Mouse (Mus musculus) heart, embryonic 14.5 days (tissue): Measurements from ENCODE around the gene Ryr1. TPM values are rescaled to one million over a fixed set of nuclear protein-coding genes. Genes with fewer than 3 reads are reported as not detected.

Experiments used
- ATAC-seq: fragments of 200-750 bp; cut with Nextera tagmentation; 2 replicates; pipeline ENCODE4 v1.8.0; 2017; ENCODE audit warnings: low read depth, moderate TSS enrichment; ENCODE audit not compliant: insufficient number of reproducible peaks, insufficient read depth, low FRiP score
- H3K27ac ChIP-seq, 2 experiments: fragments of 200-500 bp in 1 of 2; fragments of 300-500 bp in 1 of 2; sonication (generic) in 1 of 2; replicated peaks in 1 of 2; 2 replicates each; pipeline ENCODE4 v1.5.1; 2012 to 2014; ENCODE audit warnings: low read depth in 2 of 2, low read length in 2 of 2, control low read depth in 1 of 2, mild to moderate bottlenecking in 1 of 2, mixed read lengths in 1 of 2; ENCODE audit not compliant: control insufficient read depth in 1 of 2, insufficient read depth in 1 of 2
- H3K27me3 ChIP-seq: fragments of 300-500 bp; sonication (generic); 2 replicates; pipeline ENCODE4 v1.6.1; 2014; ENCODE audit warnings: mild to moderate bottlenecking, low read length, control low read depth; ENCODE audit not compliant: control insufficient read depth, insufficient read depth
- H3K36me3 ChIP-seq: fragments of 300-500 bp; sonication (generic); 2 replicates; pipeline ENCODE4 v1.6.1; 2014; ENCODE audit warnings: mild to moderate bottlenecking, control low read depth, low read length, mixed read lengths; ENCODE audit not compliant: control insufficient read depth, insufficient read depth
- H3K4me1 ChIP-seq, 2 experiments: fragments of 200-500 bp in 1 of 2; fragments of 300-500 bp in 1 of 2; sonication (generic) in 1 of 2; 2 replicates each; pipeline ENCODE4 v1.6.1; 2012 to 2014; ENCODE audit warnings: low read length in 2 of 2, control low read depth in 1 of 2, mixed read lengths in 1 of 2; ENCODE audit not compliant: control insufficient read depth in 2 of 2, insufficient read depth in 2 of 2
- H3K4me2 ChIP-seq: fragments of 300-500 bp; sonication (generic); 2 replicates; pipeline ENCODE4 v1.6.1; 2014; ENCODE audit warnings: mild to moderate bottlenecking, low read length
- H3K4me3 ChIP-seq, 2 experiments: fragments of 200-500 bp in 1 of 2; fragments of 300-500 bp in 1 of 2; sonication (generic) in 1 of 2; 2 replicates each; pipeline ENCODE4 v1.5.1; 2012 to 2014; ENCODE audit warnings: low read length in 2 of 2, mild to moderate bottlenecking in 2 of 2, control low read depth in 1 of 2, low read depth in 1 of 2, moderate library complexity in 1 of 2; ENCODE audit not compliant: control insufficient read depth in 1 of 2, insufficient read depth in 1 of 2
- H3K9ac ChIP-seq: fragments of 300-500 bp; sonication (generic); 2 replicates; pipeline ENCODE4 v1.6.1; 2014; ENCODE audit warnings: mild to moderate bottlenecking, low read length
- H3K9me3 ChIP-seq: fragments of 300-500 bp; sonication (generic); 2 replicates; pipeline ENCODE4 v1.6.1; 2016; ENCODE audit warnings: low read length, control low read depth; ENCODE audit not compliant: control insufficient read depth
- WGBS: fragments of 180-500 bp; shearing (Covaris S2); extraction: QIAGEN DNeasy Blood & Tissue Kit; methylation state at CpG from one replicate; pipeline ENCODE4 v1.1.7; 2014; 5-methylcytosine and 5-hydroxymethylcytosine counted together
- polyA plus RNA-seq: library from polyadenylated mRNA; unstranded; fragments of >200 nt; fragmentation: Nextera tagmentation; extraction: Ambion mirVana; gene quantifications from 2 replicates; pipeline ENCODE4 v1.2.1, GENCODE M21; 2014

Gene Ryr1
- polyA plus RNA-seq, 1 experiment from 2014 or later, result 0.08 TPM

GRCm38 (mm10) chr7:28981651-28982273, 143.2 kb downstream of the Ryr1 start, which contains the start of the genes Eif3k and Map4k1:
TSS of gene Eif3k (minus strand) at chr7:28981864.
TSS of gene Map4k1 (plus strand) at chr7:28982050.
- Histone ChIP-seq H3K9ac (peak within 1 kb of the TSS; percentile 87), H3K27ac (peak within 1 kb of the TSS; percentile 76 to 86), H3K4me1 (peaks cover 14% of the 10 kb centered on the region in 2 experiments), H3K9me3 (no peaks in the 10 kb centered on the region), H3K36me3 (peaks cover 32% of the 10 kb centered on the region), H3K4me3 (peak within 1 kb of the TSS; percentile 66 to 80), H3K27me3 (no peaks in the 10 kb centered on the region), H3K4me2 (peak within 1 kb of the TSS; percentile 93)
- peak; percentile 94 for ATAC-seq
- under 1% methylated on average over 36 of the region's 36 CpGs for WGBS

DNA sequence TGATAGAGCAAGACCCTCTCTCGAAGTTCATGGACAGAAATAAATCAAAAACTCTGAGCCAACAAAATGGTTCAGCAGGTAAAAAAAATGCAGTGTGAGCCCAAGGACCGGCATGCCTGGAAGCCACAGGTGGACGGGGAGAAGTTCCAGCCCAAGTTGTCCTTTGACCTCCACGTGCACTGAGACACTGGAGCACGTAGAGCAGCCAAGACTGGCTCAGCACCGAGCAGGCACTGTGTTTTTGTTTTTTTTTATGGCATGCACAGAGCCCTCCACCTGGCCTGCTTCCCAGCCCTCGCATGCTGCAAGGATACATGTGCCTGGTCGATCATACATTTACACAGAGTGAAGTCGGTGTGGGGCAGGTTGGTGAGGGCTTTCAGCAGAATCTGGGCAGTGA, 147.4 kb downstream of the Ryr1 start:
- Histone ChIP-seq H3K27ac (no peak overlapping the region), H3K4me2 (no peak overlapping the region), H3K36me3 (peaks cover 67% of the 10 kb centered on the region)

DNA sequence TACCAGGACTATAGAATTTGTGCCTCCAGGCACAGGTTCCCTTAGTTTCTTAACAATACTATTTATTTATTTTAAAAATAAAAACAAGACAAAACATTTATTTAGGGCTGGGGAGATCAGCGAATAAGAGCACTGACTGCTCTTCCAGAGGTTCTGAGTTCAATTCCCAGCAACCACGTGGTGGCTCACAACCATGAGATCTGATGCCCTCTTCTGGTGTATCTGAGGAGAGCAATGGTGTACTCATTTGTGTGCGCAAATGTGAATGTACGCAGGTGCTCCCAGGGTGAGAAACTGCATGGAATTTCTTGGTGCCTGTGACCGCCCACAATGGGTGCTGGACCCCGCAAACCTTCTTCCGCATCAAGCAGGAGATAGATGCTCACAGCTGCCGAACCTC, 152.0 kb downstream of the Ryr1 start:
- H3K9me3 ChIP-seq, result no peaks in the 10 kb centered on the region
- H3K4me1 ChIP-seq, result peaks cover 18 to 25% of the 10 kb centered on the region in 2 experiments
- H3K4me2 ChIP-seq, result no peak overlapping the region
- H3K4me3 ChIP-seq, result no peak overlapping the region
- H3K27me3 ChIP-seq, result no peaks in the 10 kb centered on the region
- WGBS, result 86% methylated on average over 8 of the region's 8 CpGs
- peak overlapping the region in 1 of 2 experiments; percentile 79; a peak in 2 of 4 replicates for H3K27ac ChIP-seq
- no peak for ATAC-seq
- no peak overlapping the region for H3K9ac ChIP-seq
- H3K36me3 ChIP-seq, result peaks cover 70% of the 10 kb centered on the region

More for the DNA sequence above, 147.4 kb downstream of the Ryr1 start:
- no peak overlapping the region for H3K9ac ChIP-seq
- no peak for ATAC-seq
- H3K4me1 ChIP-seq, result peaks cover 8 to 13% of the 10 kb centered on the region in 2 experiments
- H3K9me3 ChIP-seq, result no peaks in the 10 kb centered on the region
- H3K27me3 ChIP-seq, result no peaks in the 10 kb centered on the region
- WGBS, result 83% methylated on average over 9 of the region's 9 CpGs
- no peak overlapping the region for H3K4me3 ChIP-seq

- no peak for ATAC-seq
- WGBS, result 72% methylated on average over 8 of the region's 8 CpGs
Observed at GRCm38 (mm10) chr7:28972542-28972985, 152.4 kb downstream of the Ryr1 start.

DNA sequence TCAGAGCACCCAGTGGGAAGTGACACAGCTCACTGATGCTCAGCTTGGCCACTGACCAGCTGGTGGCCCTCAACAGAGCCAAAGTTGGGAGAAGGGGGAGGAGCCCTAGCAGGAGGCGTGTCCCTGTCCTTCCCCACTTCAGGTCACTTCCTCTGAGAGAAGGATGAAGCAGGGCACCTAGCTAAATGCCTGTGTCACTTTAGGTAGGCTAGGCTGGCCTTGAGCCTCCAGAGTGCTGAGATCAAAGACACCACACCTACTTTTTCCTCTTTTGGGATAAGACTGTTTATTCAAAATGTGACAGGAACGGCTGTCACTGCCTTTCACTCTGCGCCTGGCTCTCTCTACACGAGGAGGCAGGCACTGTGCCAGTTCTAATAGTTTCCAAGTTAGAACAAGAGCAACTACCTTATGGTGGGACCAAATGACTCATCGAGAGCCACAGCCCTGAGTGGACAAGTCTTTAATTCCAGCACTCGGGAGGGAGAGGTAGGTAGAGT, 153.2 kb downstream of the Ryr1 start:
- H3K27ac ChIP-seq, result peak overlapping the region; percentile 79
- H3K27me3 ChIP-seq, result no peaks in the 10 kb centered on the region
- H3K9ac ChIP-seq, result no peak overlapping the region
- no peak overlapping the region for H3K4me3 ChIP-seq
- peak; percentile 59 for ATAC-seq
- WGBS, result 25% methylated on average over 6 of the region's 6 CpGs
- H3K36me3 ChIP-seq, result peaks cover 58% of the 10 kb centered on the region
- H3K4me1 ChIP-seq, result peaks cover 20 to 25% of the 10 kb centered on the region in 2 experiments
- H3K4me2 ChIP-seq, result 0 out of 2 replicates have a peak overlapping the region, but pooled peaks have one; percentile 2
- H3K9me3 ChIP-seq, result no peaks in the 10 kb centered on the region

More at GRCm38 (mm10) chr7:28972542-28972985, 152.4 kb downstream of the Ryr1 start:
- no peaks in the 10 kb centered on the region for H3K27me3 ChIP-seq
- H3K4me2 ChIP-seq, result no peak overlapping the region
- H3K4me1 ChIP-seq, result peaks cover 18 to 25% of the 10 kb centered on the region in 2 experiments
- H3K9ac ChIP-seq, result peak overlapping the region; percentile 2; the same call in 1 of the 2 replicates
- H3K36me3 ChIP-seq, result peaks cover 65% of the 10 kb centered on the region
- no peak overlapping the region for H3K4me3 ChIP-seq
- H3K27ac ChIP-seq, result peak overlapping the region; percentile 79
- H3K9me3 ChIP-seq, result no peaks in the 10 kb centered on the region

GRCm38 (mm10) chr7:28971029-28971428, 153.9 kb downstream of the Ryr1 start:
- peak overlapping the region in 1 of 2 experiments; percentile 79; a peak in 2 of 4 replicates for H3K27ac ChIP-seq
- no peaks in the 10 kb centered on the region for H3K9me3 ChIP-seq
- no peak overlapping the region for H3K4me3 ChIP-seq
- H3K4me2 ChIP-seq, result no peak overlapping the region
- no peak for ATAC-seq
- H3K36me3 ChIP-seq, result peaks cover 50% of the 10 kb centered on the region
- no peaks in the 10 kb centered on the region for H3K27me3 ChIP-seq
- no peak overlapping the region for H3K9ac ChIP-seq
- H3K4me1 ChIP-seq, result peaks cover 20 to 25% of the 10 kb centered on the region in 2 experiments
- WGBS, result 86% methylated on average over 7 of the region's 7 CpGs

DNA sequence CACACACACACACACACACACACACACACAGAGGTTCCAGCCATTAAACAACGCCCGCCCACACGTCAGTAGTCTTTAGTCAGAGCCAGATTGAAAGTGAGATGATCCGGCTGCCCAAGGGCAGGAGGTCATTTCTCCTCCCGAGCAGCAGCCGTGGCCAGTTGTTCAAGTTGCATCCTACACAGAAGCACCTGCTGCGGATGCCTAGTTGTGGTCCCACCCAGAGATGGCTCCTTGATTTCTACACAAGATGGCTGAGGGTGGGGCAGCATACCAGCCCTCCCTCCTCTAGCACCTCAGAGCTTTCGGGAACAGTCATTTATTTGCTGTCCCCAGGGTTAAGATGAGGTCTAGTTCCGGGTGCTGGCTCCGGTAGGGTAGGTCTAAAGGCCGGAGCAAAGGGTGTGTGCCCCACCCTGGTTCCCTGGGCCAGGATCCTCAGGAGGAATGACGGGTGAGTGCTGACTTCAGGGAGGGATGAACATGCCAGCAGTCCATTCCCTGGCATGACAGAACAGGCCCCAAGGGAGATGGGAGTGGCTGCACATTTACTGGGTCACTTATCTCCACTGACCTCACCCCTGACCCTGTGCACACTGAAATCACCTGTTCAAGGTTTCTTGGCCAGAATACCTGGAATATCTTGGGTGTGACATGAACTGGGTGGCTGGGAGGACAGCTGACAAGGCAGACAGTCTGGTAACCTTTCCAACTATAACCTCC, 155.1 kb downstream of the Ryr1 start:
- 60% methylated on average over 12 of the region's 12 CpGs for WGBS
- Histone ChIP-seq H3K4me1 (peaks cover 20 to 25% of the 10 kb centered on the region in 2 experiments), H3K27me3 (no peaks in the 10 kb centered on the region), H3K36me3 (peaks cover 41% of the 10 kb centered on the region), H3K4me3 (no peak overlapping the region), H3K27ac (no peak overlapping the region), H3K9me3 (no peaks in the 10 kb centered on the region), H3K4me2 (no peak overlapping the region), H3K9ac (no peak overlapping the region; the same call in 1 of the 2 replicates)
- no peak for ATAC-seq
